Mouse (Mus musculus) kidney, adult 11 months (tissue): ENCODE measurements around the gene Mettl21c.
"Not testable (repeated sequence)": the region's sequence is repeated elsewhere in the genome, so short reads cannot be mapped to it uniquely, and the experiment has no call there.

Experiments used
- DNase-seq: peaks from one replicate; pipeline ENCODE4 v3.0.0; 2022

Mettl21c gene

DNA sequence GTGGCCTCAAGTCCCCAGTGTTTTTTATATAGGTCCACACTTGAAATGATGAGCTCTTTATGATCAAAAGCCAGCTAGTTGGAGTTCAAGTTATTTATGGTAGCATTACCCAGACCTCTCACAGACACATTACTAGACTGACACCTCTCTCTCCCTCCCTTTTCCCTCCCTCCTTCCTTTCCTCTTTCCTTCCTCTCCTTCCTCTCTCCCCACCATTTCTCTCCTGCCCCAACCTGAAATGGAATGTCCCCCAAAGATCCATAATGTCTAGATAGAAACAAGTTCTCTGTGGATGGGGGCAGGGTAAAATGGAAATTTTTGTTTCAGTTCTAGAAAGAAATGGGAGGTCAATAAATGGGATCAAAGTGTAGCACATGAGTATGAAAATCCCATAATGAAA, at the start of gene Mettl21c:
Gene Mettl21c (minus strand): TSS at position 101 of the 400 bp plus-strand sequence.
- no peak for DNase-seq

DNA sequence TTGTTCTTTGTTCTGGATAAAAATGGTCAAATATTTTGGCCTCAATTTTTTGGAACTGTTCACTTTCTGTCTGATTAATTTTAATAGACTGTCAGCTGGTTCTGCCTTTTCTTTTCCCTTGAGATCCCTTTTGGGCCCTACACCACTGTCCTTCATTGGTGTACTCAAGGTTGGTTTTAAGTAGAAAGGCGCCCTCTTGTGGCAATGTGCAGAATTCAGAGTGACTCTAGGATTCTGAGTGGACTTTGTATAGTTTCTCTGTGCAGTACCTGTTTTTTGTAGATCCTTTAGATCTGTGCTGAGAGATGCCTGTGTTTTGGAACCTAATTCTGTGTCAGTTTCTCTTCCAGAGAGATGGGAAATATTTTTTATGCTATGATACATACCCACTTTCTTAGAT, 44.8 kb upstream of the Mettl21c start:
- peak; percentile 27 for DNase-seq

DNA sequence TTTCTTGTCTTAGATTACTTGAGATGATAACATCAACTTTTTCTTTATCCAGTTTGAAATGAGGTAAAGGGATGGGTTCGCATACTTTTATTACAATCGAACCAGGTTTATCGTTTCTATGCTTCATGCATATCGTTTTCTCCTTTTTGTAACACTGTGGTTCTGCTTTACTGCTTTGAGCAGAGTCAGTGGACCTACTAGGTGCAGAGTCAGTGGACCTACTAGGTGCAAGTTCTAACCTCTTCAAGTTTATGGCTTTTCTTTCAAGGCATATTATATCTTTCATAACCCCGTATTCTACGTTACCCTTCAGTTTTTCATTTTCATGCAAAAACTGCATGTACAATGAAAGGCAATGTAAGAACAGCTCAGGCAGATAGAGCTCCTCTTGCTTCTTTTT, 43.6 kb upstream of the Mettl21c start:
- no peak for DNase-seq

DNA sequence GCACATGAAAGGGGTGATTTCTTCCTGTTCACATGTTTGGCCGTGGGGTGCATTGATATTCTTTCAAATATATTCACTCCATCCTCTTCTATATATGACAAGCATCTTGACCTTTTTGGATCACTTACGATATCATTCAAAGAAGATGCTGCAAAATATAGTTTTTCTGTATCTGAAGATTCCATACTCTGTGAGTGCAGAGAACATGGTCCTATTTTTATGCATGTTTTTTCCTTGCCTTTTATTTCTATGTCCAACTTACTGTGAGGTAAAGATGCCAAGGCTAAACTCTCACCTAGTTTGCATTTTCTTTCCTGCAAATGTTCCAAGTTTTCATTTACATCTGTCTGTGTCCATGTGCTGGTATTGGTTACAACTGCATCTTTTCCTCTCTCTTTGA, 42.0 kb upstream of the Mettl21c start, which contains the start of gene Gm8251:
Gene Gm8251 (minus strand): TSS at position 101 of the 400 bp plus-strand sequence.
- no peak for DNase-seq

DNA sequence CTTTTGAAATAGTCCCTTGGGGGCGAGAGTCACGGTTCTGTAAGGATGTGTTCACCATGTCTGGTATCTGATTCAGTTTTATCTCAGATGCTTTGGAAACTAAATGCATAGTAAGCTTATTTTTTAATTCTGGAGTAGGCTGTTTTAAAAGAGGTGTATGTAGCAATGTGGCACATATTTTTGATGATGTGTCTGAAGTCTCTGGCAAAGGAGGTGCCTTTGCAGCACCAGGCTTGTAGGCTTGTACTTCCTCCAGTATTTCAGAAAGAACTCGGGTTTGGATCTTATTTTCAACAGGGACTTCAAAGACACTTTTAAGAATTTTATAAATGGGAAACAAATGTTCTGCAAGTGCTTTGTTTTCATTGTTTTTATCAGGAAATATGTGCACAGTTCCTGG, 38.0 kb upstream of the Mettl21c start:
- DNase-seq: no peak

DNA sequence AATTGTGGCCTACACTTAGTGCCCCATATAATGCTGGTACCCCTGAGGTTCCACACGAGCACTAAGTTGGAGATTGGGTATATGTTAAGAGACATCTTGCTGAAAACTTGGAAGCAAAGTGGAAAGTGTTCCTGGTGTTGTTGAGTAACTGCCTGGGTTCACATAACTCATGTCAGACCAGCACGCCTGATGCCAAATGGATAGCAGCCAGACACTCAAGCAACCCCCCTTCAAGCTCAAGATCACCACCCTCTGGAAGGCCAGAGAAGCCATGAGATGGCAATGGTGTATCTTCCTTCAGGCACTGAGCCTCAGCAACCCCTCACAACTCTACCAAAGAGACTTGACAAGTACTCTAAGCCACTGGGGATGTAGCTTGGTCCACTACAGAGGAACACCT, 26.7 kb upstream of the Mettl21c start:
- DNase-seq: no peak

DNA sequence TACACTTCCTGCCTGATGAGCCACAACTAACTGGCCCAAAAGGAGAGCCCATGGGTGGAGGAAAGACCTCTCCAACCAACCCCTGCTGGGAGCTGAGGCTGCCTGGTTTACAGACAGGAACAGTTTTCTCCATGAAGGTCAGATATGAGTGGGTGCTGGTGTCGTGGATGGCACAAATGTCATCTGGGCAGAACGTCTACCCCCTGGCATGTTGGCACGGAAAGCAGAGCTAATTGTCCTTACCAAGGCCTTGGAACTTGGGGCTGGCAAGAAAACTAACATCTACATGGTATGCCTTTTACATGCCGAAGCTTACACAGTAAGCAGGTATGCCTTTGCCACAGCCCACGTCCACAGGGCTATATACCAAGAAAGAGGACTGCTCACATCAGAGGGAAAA, 25.9 kb upstream of the Mettl21c start:
- DNase-seq: not testable (repeated sequence)

DNA sequence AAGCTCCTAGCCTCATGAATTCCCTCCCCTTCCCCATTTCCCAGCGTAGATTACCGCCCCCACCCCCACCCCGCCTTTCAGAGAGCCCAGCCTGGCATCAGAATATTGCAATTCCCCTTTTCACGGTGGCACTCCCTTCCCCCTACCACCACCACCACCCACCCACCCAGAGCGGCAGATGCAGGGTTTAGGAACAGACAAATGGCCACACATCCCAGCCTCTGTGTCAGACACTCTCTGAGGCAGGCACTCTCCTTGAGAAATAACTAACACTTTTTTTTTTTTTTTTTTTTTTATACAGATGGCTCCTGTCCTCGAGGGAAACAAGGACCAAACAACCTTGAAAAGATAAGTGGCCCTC, 22.7 kb upstream of the Mettl21c start:
- no peak for DNase-seq

DNA sequence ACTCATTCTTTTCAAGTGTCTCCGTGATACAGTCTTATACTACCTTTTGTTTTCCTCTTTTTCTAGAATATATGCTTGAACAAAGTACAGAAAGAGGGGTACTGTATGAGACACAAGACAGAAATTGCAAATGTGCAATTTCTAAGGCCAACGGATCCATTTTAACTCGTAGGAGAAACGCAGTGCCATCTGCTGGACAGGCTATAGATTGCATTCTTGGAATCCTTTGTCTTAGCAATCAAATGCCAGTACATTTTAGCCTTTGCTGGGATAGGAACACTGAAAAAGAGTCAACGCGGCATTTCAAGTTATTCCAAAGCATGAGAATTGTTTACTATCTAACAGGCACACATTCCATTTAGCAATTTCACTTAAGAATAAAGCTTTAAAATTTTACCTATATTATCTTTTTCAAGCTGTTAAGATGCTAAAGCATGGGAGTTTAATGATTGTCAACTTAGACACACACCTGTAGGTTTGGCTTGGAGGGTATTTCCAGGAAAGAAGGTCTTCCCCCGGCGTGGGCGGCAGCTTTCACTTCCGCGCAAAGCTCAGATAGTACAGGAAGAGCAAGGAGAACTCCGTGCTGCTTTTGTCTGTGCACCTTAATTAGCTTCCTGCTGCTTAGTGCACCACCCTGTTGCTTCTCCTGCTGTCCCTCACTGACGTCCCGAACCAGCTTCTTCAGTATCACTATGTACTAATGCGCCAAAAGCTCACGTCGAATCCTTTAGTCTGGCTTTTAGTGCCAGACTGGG, 22.1 kb upstream of the Mettl21c start:
- DNase-seq: peak; percentile 21

DNA sequence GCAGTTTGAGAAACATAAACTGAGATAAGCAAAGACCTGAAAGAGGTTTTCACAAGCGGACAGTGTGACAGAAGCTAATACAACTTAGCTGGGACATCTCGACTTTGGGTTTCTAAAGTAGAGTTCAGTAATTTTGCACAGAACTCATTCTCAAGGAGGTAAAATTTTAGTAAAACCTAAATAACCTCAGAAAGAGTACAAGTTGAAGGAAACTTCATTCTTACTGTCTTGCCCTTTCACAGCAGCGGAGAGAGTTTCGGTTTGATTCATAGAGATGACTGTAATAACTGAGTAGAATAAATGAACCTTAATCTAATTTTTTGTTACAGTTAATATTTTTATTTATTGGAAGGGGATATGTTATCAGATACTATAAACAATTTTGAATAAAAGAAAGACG, 13.1 kb upstream of the Mettl21c start:
- DNase-seq: no peak

DNA sequence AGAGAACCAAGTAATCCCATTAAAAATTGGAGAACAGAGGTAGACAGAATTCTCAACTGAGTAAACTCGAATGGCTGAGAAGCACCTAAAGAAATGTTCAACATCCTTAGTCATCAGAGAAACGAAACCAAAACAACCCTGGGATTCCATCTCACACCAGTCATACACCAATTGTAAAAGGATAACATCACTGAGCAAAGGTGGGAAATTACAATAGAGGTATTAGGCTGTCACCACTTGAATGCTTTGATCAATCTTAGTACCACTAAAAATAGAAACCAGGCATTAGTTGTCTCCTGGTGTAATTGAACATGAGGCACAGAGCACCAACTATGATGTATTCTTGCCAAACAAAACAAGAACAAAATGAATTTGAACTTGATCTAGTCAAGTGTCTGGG, 12.4 kb upstream of the Mettl21c start:
- DNase-seq: no peak

DNA sequence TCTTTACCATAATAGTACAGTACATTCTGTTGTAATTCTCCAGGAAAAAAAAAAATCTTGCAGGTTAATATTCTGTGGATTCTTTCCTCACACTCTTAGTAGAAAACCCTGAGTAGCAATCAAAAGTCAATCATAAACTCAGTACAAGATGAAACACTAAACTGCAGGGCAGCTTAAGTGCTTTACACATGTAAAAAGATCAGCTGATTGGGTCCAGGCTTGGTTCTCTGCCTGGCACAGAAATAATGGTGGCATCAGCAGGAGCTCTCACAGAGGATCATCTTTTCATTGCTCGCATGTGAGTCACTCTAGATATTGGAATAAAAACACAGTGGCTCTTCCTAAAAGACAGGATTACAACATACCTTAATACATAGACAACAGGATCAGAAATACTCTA, 7.8 kb upstream of the Mettl21c start:
- peak; percentile 31 for DNase-seq

DNA sequence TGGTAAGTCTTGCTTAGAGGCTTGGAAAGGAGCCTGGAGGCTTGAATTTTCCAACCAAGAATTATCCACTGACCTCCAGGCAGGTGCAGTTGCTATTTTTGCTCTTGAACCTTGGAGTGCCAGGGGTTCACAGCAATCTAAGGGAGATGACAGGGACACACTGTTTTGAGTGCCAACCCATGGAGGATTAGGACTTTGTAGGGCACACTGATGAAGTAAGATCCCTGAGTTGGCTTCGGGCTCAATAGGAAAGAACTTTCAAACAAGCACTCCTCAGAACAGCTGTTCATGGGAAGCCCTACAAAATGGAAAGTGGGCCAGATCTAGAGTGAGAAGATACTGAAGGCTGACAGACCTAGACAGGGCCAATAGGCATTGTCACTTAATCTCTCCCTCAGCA, 2.8 kb upstream of the Mettl21c start:
- DNase-seq: no peak

DNA sequence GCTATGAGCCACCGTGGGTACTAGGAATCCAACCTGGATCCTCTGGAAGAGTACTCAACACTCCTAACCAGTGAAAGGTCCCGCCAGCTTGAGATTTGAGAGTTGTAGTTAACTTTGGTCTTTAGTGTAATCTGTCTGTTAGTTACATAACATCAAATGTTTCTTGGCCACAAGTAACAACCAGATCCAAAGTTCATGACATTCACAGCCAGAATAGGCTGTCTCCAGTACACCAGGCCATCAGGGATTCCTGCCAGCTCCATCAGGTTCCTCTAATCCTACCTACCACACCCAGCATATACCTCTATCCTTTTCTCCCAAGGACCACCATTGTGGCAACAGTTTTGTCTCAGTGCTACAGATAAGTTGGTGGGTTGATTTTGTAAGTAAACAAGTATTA, 4.3 kb downstream of the Mettl21c start:
- peak; percentile 34 for DNase-seq

DNA sequence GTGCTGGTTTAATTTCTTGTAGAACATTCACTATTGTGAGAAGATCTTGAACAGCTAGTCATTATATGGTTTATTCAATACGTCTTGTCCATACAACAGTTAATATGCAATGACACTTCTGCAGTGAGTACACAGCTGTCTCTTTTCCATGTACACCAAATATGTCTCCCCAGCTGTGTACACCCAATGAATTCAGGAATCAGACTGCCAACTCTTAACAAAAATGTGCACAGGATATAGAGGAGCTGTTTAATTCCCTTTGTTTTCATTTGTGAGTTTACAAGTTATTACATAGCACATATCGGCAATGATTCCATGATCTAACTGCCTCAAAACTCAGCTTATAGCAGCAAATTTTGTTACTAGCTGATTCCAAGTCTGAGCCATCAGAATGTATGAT, 15.3 kb downstream of the Mettl21c start:
- no peak for DNase-seq

DNA sequence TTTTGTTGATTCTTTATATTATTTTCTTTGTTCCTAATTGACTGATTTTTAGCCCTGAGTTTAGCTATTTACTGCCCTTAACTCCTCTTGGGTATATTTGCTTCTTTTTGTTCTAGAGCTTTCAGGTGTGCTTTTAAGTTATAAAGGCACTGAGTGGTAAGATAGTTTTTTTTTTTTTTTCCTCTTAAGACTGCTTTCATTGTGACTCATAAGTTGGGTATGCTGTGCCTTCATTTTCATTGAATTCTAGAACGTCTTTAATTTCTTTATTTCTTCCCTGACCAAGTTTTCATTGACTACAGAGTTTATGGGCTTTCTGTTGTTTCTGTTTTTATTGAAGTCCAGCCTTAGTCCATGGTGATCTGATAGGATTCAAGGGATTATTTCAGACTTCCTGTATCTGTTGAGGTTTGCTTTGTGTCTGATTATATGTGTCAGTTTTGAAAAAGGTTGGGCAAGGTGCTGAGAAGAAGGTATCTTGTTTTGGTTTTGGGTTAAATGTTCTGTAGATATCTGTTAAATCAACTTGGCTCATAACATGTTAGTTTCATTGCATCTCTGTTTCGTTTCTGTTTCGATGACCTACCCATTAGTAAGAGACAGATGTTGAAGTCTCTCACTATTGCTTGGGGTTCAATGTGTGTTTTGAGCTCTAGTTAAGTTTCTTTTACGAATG, 22.8 kb downstream of the Mettl21c start:
- DNase-seq: no peak

DNA sequence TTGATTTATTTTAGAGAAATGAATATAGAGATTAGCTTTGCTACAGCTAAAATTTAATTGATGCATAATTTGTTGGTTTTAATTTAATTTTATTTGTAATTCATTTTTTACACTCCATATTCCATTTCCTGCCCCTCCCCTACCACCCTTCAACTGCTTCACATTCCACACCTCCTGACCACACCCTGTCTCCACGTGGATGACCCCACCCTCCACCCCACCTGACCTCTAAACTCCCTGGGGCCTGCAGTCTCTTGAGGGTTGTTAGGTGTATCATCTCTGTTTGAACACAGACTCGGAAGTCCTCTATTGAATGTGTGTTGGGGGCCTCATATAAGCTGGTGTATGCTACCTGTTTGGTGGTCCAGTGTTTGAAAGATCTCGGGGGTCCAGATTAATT, 48.7 kb downstream of the Mettl21c start:
- DNase-seq: no peak

DNA sequence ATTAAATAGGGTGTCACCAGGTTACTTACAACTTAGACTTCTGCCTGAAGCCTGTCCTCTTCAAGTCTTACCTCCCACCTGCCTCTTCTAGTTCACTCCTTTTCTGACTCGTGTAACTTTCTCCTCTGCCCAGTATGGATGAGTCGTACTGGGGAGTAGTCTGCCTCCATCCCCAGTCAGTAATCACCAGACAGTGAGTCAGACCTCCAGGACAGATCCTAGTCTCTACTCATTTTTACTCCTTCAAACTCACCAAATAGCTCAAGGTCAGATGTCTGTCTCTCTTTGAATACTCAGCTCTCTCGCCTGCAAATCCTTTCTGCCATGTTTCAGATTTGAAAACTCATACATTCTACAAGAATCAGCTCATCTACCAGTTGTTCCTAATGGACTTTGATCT, 50.5 kb downstream of the Mettl21c start:
- no peak for DNase-seq

DNA sequence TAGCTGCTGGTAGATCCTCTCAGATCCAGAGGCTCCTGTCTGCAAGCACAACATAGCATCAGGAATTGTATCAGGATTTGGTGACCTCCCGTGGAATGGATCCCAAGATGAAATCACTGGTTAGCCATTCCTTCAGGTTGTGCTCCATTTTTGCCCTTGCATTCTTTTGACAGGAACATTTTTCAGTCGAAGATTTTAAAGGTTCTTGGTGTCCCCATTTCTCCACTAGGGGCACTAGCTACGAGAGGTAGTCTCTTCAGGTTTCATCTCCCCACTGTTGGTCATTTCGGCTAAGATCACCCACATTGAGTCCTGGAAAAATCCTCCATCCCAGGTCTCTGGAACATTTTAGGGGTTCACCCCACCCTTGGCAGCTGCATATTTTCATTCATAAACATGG, 53.1 kb downstream of the Mettl21c start:
- DNase-seq: no peak

DNA sequence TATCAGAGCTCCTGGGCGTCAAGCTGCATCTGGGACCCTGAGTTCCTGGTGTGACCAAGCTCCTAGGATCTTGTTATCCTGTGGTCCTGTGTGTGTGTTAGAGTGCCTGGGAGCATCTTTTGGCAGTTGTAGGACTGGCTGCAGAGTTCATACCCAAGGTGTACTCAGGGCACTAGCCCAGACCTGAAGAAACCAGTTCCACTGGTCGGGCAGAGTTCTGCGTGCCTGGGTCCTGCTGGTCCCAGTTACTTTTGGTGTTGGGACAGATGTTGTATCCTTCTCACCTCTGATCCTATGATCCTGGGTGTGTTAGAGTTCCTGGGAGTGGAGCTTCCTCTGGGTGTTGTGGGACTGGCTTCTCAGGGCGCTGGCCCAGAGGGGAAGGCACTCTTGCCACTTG, 55.5 kb downstream of the Mettl21c start:
- no peak for DNase-seq
